Mouse (Mus musculus) monocyte, adult 2 months (primary cell): ENCODE results near the gene Trpm1.
"Not testable (repeated sequence)": the region's sequence is repeated elsewhere in the genome, so short reads cannot be mapped to it uniquely, and the experiment has no call there.

Experiments used
- DNase-seq, 2 experiments: peaks; one replicate each; pipeline ENCODE4 v3.0.0; 2022; ENCODE audit warnings: low spot score in 2 of 2, low read depth in 1 of 2

The Trpm1 gene

GRCm38 (mm10) chr7:64153535-64153934 is at the start of gene Trpm1:
Trpm1 (plus strand) TSS chr7:64153835.
- no peak for DNase-seq

GRCm38 (mm10) chr7:64122131-64122715 is 31.4 kb upstream of the Trpm1 start:
- no peak for DNase-seq

GRCm38 (mm10) chr7:64123721-64124120 is 29.9 kb upstream of the Trpm1 start:
- DNase-seq: no peak

GRCm38 (mm10) chr7:64125994-64126393 is 27.6 kb upstream of the Trpm1 start:
- not testable (repeated sequence) for DNase-seq

- DNase-seq: no peak
Measured at GRCm38 (mm10) chr7:64139866-64140265, 13.8 kb upstream of the Trpm1 start.

GRCm38 (mm10) chr7:64141301-64142032 is 12.2 kb upstream of the Trpm1 start:
- DNase-seq: peak; percentile 68 to 69

GRCm38 (mm10) chr7:64149337-64149736 is 4.3 kb upstream of the Trpm1 start:
- no peak for DNase-seq

GRCm38 (mm10) chr7:64149747-64150146 is 3.9 kb upstream of the Trpm1 start:
- no peak for DNase-seq

- no peak for DNase-seq
Measured at GRCm38 (mm10) chr7:64150436-64151080, 3.1 kb upstream of the Trpm1 start.

- no peak for DNase-seq
Measured at GRCm38 (mm10) chr7:64155226-64155625, 1.6 kb downstream of the Trpm1 start.

GRCm38 (mm10) chr7:64155687-64156086 is 2.1 kb downstream of the Trpm1 start:
- no peak for DNase-seq

- DNase-seq: no peak
Measured at GRCm38 (mm10) chr7:64156271-64156911, 2.8 kb downstream of the Trpm1 start.

- no peak for DNase-seq
Measured at GRCm38 (mm10) chr7:64156918-64157690, 3.5 kb downstream of the Trpm1 start.

- DNase-seq: no peak
Measured at GRCm38 (mm10) chr7:64158281-64159055, 4.8 kb downstream of the Trpm1 start.

GRCm38 (mm10) chr7:64159056-64159542 is 5.5 kb downstream of the Trpm1 start:
- no peak for DNase-seq

- no peak for DNase-seq
Measured at GRCm38 (mm10) chr7:64159612-64160591, 6.3 kb downstream of the Trpm1 start.

GRCm38 (mm10) chr7:64160737-64161470 is 7.3 kb downstream of the Trpm1 start:
- DNase-seq: no peak

GRCm38 (mm10) chr7:64161990-64162389 is 8.4 kb downstream of the Trpm1 start:
- DNase-seq: no peak
